Mouse (Mus musculus) fat pad, adult 2 months (tissue): ENCODE data around the gene Samsn1.

Experiments used
- DNase-seq: peaks from one replicate; pipeline ENCODE4 v3.0.0-alpha.2; 2011; ENCODE audit warnings: low read depth, low spot score; ENCODE audit errors: extremely low read depth

Samsn1 gene

GRCm38 (mm10) chr16:75961036-75961435, 61.0 kb downstream of the Samsn1 start:
- no peak for DNase-seq

GRCm38 (mm10) chr16:75933357-75933756, 88.7 kb downstream of the Samsn1 start:
- no peak for DNase-seq

GRCm38 (mm10) chr16:75930222-75930553, 91.9 kb downstream of the Samsn1 start:
- no peak for DNase-seq

- no peak for DNase-seq
Observed at GRCm38 (mm10) chr16:75929536-75930221, 92.4 kb downstream of the Samsn1 start.

GRCm38 (mm10) chr16:75926511-75926910, 95.6 kb downstream of the Samsn1 start:
- no peak for DNase-seq

- no peak for DNase-seq
Observed at GRCm38 (mm10) chr16:75920870-75921269, 101.2 kb downstream of the Samsn1 start.

GRCm38 (mm10) chr16:75919298-75919697, 102.8 kb downstream of the Samsn1 start:
- no peak for DNase-seq

- DNase-seq, result no peak
Observed at GRCm38 (mm10) chr16:75917712-75918111, 104.4 kb downstream of the Samsn1 start.

GRCm38 (mm10) chr16:75912051-75912450, 110.0 kb downstream of the Samsn1 start:
- no peak for DNase-seq

GRCm38 (mm10) chr16:75908635-75909494, 113.2 kb downstream of the Samsn1 start:
- no peak for DNase-seq

- no peak for DNase-seq
Observed at GRCm38 (mm10) chr16:75906790-75907189, 115.3 kb downstream of the Samsn1 start.

- no peak for DNase-seq
Observed at GRCm38 (mm10) chr16:75906260-75906659, 115.8 kb downstream of the Samsn1 start.

GRCm38 (mm10) chr16:75905324-75905723, 116.8 kb downstream of the Samsn1 start:
- no peak for DNase-seq

GRCm38 (mm10) chr16:75904072-75904471, 118.0 kb downstream of the Samsn1 start:
- DNase-seq, result no peak

GRCm38 (mm10) chr16:75903028-75903427, 119.1 kb downstream of the Samsn1 start:
- no peak for DNase-seq

- DNase-seq, result peak; percentile 68
Observed at GRCm38 (mm10) chr16:75899885-75900620, 122.0 kb downstream of the Samsn1 start.

- no peak for DNase-seq
Observed at GRCm38 (mm10) chr16:75897828-75898367, 124.2 kb downstream of the Samsn1 start.

- no peak for DNase-seq
Observed at GRCm38 (mm10) chr16:75894263-75894901, 127.7 kb downstream of the Samsn1 start.

- DNase-seq, result no peak
Observed at GRCm38 (mm10) chr16:75893470-75893869, 128.6 kb downstream of the Samsn1 start.

- no peak for DNase-seq
Observed at GRCm38 (mm10) chr16:75889081-75889646, 132.9 kb downstream of the Samsn1 start.

GRCm38 (mm10) chr16:75887203-75887602, 134.9 kb downstream of the Samsn1 start:
- no peak for DNase-seq
